10 mouse cellular contexts compared by ENCODE assay signal in the genomic region with DNA sequence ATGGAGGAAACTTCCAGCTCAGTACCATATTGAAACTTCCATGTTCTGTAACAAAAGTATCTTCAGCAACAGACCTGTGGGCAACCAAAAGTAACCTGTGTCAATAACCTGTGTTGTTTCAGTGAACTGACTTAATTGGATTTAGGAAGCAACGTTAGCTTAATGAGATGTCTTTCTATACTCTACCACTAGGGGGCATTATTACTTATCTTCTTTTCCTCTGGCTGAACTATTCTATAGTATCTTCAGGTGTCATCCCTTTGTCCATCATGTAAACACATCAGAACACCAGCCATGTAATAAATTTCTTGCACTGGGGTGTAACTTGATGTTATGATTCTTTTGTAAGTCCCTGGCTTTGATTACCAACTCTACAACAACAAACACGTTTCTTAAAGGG. TPM values are rescaled to one million over a fixed set of nuclear protein-coding genes. Genes with fewer than 3 reads are reported as not detected.
DNase-seq lines count a peak whose midpoint lies in the region; TF ChIP-seq lines count a peak whose summit lies in the region.
"Had no signal": no experiment of that assay in that cellular context is flagged by ENCODE, and none has a peak within 500 bp of the region (broad histone marks: within the 10 kb centered on the region; RNA-seq: fewer than 3 reads in every experiment).

No protein-coding gene starts in this region.

- no peak overlapping the region for H3K9ac ChIP-seq in liver, adult 2 months (ENCODE audit: low read depth, low read length)
- H3K9ac ChIP-seq: limb, embryonic 15.5 days had no signal

- no peaks in the 10 kb centered on the region for H3K79me2 ChIP-seq in liver, adult 2 months (ENCODE audit: control insufficient read depth, insufficient read depth, low read length)

- no peaks in the 10 kb centered on the region for H3K36me3 ChIP-seq in liver, adult 2 months (ENCODE audit: control insufficient read depth, insufficient read depth, low read length)
- H3K36me3 ChIP-seq: limb, embryonic 15.5 days had no signal

- DNase-seq in cerebellum, adult 2 months, result no peak
- DNase-seq in cerebellum, adult 11 months, result no peak
- DNase-seq in liver, adult 2 months (ENCODE audit: extremely low read depth, low read depth, low spot score), result peak; percentile 55
- no peak for DNase-seq in liver
- peak; percentile 44 for DNase-seq in embryo, embryonic 11 days
- peak; percentile 6 for DNase-seq in retina, adult 2 months (ENCODE audit: low read depth, low spot score)
- no peak for DNase-seq in right cerebral cortex, adult 2 months (ENCODE audit: low spot score in 2 of 2)
- no peak for DNase-seq in layer of hippocampus, adult 9-11 months

- no peak for TF ChIP-seq POLR2A in cerebellum, adult 2 months (IDR thresholded peaks at IDR 0.05; ENCODE audit: borderline replicate concordance, insufficient read depth, low read length)
- no peak for TF ChIP-seq POLR2A in liver, adult 2 months (IDR thresholded peaks at IDR 0.05; ENCODE audit: extremely low read depth, insufficient read depth, low read length)

- 42% methylated on average over 2 of the region's 2 CpGs for WGBS in cerebellum, adult 2 months
- 42% methylated on average over 2 of the region's 2 CpGs for WGBS in liver, adult 2 months

- H3K27me3 ChIP-seq in cerebellum, adult 2 months (ENCODE audit: control insufficient read depth, insufficient read depth, low read length), result no peaks in the 10 kb centered on the region
- no peaks in the 10 kb centered on the region for H3K27me3 ChIP-seq in liver, adult 2 months (ENCODE audit: control insufficient read depth, insufficient read depth, low read length)
- H3K27me3 ChIP-seq: limb, embryonic 15.5 days had no signal

- no peaks in the 10 kb centered on the region for H3K4me1 ChIP-seq in cerebellum, adult 2 months (ENCODE audit: control insufficient read depth, insufficient read depth, low read length)
- no peaks in the 10 kb centered on the region for H3K4me1 ChIP-seq in liver, adult 2 months (ENCODE audit: control insufficient read depth, insufficient read depth, low read length)
- H3K4me1 ChIP-seq: limb, embryonic 15.5 days had no signal

- TF ChIP-seq CTCF in cerebellum, adult 2 months (IDR thresholded peaks at IDR 0.05; ENCODE audit: borderline replicate concordance, insufficient read depth, low read depth, low read length), result peak; percentile 5; the same call in 1 of the 2 replicates
- no peak for TF ChIP-seq CTCF in liver, adult 2 months (IDR thresholded peaks at IDR 0.05; ENCODE audit: low read depth, low read length)

- H3K4me3 ChIP-seq in cerebellum, adult 2 months (replicated peaks; ENCODE audit: insufficient read depth, low read depth, low read length), result no peak overlapping the region
- H3K4me3 ChIP-seq in liver, adult 2 months (ENCODE audit: insufficient read depth, low read depth, low read length), result no peak overlapping the region
- H3K4me3 ChIP-seq: limb, embryonic 15.5 days had no signal

- no peak overlapping the region for H3K27ac ChIP-seq in cerebellum, adult 2 months (ENCODE audit: insufficient read depth, low read length)
- H3K27ac ChIP-seq in liver, adult 2 months (replicated peaks; ENCODE audit: insufficient read depth, low read depth, low read length), result no peak overlapping the region
- H3K27ac ChIP-seq: limb, embryonic 15.5 days had no signal

RNA-seq across cellular contexts. Expression of a gene that starts 4.8 kb away (rescaled TPM):
- not detected in 2 replicates for polyA plus RNA-seq in cerebellum, adult 2 months (2012; rRNA removed)
- 0.74 TPM in 1 of 2 replicates, not detected in the other for total RNA-seq in liver, adult 2 months (2014; rRNA removed)
- polyA plus RNA-seq in liver, adult 2 months (2012; rRNA removed), result not detected in 2 replicates
- polyA plus RNA-seq: C2C12 had no signal

Comparison
In these comparisons a context has a peak if more than half of its experiments do, and no peak if none do; other contexts are left out.
1. DNase-seq: peak in liver, adult 2 months (single experiment), embryo, embryonic 11 days (single experiment) and retina, adult 2 months (single experiment); none in cerebellum, adult 2 months (0 of 2), cerebellum, adult 11 months (single experiment), liver (single experiment), right cerebral cortex, adult 2 months (0 of 2) and layer of hippocampus, adult 9-11 months (single experiment).